Mouse (Mus musculus): ENCODE results near the gene Dlgap1. TPM values are rescaled to one million over a fixed set of nuclear protein-coding genes. Genes with fewer than 3 reads are reported as not detected.
"Not testable (repeated sequence)": the region's sequence is repeated elsewhere in the genome, so short reads cannot be mapped to it uniquely, and the experiment has no call there.

The Dlgap1 gene
- polyA plus RNA-seq, 2 experiments from 2014 or later: 0.21 TPM; not detected in 1

DNA sequence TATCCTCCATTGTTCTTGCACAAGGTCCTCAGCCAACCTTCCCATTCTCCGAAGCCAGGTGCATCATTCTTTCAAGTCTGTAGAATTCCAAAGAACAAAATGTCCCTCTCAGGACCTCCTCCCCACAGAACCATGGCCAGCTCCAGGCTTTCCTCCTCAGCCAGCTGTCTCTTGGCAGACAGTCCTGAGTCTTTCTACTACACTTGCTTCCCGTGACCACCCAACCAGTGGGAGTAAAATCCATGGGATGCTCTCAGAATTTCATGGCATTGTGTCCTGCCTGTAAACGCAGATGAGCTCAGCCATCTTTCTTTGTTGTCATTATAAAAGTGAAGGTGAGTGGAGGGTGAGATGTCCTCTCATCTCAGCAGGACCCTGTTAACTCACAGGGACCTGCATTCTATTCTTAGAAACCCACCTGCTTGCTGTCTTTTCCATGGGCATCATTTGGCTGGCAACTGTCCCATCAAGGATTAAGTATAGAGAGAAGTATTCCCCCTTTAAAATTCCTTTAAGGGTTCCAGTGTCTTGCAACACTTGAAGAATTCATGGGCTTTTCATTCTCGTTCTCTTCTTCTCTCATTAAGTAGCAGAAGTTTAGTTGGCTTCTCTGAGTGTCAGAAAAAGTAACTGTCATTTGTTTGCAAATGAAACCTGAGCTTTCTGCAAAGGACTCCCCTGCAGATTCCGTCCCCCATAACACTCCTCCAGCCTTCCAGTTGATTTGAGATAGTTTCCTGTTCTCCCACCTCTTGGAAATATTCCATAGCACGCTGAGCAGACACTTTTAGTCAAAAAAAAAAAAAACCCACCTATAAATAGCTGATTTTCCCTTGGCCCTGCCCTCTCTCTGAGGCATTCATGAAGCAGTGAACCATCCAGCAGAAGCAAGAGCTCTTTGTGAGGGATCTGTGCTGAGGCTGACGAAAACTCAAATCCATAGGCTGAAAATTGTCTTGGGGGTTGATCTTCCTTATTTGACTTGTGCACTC, 559.6 kb downstream of the Dlgap1 start:
- ATAC-seq: no peak

DNA sequence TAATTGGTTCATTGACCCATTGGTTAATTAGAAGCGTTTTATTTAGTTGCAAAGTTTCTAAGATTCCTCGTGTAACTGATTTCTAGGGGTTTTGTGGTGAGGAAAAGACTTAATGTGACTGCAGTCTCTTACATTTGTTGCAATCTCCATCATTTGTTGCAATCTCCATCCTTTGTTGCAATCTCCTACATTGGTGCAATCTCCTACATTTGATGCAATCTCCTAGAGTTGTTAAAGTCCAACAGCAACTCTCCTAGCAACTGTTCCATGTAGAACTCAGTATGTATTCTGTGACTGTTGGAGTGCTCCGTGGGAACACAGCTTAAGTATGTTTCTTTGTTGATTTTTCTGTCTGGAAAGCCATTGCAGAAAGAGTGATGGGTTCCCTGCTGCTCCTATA, 565.4 kb downstream of the Dlgap1 start:
- ATAC-seq: no peak

DNA sequence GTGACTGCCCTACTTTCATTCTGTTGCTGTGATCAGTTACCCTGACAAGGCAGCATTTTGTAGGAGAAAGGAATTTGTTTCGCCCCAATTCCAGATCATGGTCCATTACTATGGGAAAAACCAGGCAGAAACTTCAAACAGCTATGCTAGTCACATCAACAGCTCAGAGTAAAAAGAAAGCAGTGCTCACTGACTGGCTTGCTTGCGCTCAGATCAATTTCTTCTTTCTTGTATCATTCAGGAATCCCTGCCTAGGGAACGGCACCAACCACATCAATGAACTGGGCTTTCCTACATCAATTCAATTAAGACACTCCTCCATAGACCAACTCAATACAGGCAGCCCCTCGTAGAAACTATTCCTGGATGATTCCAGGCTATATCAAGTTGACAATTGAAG, 572.9 kb downstream of the Dlgap1 start:
- no peak for ATAC-seq

DNA sequence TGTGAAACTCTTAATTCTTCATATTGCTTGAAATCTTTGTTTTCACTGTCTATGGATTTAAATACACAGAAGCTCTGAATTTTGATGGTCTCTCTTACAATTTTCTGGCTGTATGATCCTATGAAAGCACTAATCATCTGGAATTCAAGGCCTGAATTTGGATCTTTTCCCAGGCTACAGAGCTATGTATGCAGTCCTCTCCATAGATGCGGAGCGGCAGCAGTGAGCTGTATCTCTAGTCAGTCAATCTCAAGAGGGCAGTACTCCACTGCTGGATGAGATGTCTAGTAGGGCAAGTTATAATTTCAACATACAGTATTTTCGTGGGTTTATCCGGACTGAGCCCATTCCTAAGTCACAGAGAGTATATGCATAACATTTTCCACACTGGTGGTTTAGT, 581.9 kb downstream of the Dlgap1 start:
- ATAC-seq: no peak

DNA sequence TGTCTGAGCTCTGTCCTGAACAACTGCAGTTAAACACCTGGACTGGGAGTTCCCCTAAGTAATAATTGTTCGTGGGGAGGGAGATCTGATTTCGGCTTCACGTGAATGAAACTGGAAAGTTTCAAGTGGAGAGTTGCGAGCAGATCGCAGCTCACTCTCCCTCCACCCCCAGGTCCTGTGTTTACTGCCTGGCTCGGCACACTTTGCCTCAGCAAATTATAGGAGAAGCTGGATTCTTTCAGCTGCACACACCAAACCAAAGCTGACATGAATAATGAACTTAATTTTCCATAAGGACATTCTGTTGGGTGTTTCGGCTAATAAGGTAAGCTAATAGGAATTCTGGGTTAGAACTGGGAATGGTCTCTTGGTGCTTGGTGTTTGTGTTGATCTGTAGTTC, 592.7 kb downstream of the Dlgap1 start:
- no peak for ATAC-seq

DNA sequence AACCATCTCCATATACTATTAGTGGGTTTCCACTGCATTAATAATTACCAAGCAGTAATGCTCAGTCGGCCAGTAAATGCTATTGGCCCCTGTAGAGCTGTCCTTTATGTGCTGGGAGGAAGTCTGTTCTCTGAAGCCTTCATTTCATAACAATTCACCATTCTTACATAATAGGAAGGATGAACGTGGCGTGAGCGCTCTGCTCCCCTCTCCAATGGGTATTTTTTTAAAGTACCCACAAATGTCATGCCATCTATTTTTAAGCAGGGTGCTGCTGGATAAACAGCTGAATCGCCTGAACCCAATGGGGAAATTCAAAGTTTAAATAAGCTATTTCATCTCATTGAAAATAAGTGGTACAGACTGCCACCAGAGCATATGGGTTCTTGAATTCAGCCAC, 602.0 kb downstream of the Dlgap1 start:
- ATAC-seq: no peak

DNA sequence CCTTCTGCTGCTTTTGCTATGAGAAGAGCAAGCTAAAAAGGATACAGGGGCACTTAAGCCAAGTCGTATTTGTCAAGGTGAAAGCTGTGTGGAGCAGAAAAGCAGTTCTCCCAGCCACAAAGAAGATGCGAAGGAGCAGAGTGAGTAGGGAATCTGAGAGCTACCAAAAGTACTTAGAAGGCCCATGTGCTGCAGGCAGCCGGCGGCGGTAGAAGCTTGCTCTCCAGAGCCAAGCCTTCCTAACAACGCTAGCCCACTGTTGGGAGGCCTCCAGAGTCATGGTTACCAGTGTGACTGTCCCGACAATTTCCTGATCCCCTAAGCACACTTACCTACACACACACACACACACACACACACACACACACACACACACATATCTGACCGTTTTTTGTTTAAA, 614.2 kb downstream of the Dlgap1 start:
- no peak for ATAC-seq

DNA sequence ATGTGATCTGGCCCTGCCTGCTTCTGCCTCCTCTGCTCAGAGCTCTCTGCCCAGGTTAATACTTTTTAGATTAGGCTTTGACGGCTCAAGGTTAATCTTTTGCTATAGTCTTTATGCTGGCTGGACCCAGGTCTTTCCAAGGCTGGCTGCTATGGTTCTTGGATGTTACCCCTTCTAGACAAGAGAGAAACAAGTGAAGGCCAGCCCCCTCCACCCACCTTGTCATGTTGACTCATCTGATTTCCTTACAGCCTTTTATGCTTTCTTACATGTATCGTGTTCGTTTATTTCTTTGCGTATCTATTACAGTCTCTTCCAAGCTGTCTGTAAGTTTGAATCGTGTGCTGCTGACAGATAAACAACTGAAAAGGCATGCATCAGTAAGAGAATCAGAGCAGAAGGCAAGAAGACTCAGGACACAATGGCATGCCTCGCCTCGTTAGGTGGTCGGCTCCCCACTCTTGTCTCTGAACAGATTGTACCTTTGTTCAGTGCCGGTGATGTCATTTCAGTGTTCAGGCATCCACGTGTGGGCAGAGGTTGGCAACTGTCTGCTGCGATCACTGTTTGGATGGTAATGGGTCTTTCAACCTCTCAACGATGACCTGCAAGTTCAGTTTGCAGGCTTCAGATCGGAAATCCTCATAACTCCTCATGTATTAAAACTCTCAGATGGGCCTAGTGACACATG, 618.0 kb downstream of the Dlgap1 start:
- ATAC-seq: no peak

DNA sequence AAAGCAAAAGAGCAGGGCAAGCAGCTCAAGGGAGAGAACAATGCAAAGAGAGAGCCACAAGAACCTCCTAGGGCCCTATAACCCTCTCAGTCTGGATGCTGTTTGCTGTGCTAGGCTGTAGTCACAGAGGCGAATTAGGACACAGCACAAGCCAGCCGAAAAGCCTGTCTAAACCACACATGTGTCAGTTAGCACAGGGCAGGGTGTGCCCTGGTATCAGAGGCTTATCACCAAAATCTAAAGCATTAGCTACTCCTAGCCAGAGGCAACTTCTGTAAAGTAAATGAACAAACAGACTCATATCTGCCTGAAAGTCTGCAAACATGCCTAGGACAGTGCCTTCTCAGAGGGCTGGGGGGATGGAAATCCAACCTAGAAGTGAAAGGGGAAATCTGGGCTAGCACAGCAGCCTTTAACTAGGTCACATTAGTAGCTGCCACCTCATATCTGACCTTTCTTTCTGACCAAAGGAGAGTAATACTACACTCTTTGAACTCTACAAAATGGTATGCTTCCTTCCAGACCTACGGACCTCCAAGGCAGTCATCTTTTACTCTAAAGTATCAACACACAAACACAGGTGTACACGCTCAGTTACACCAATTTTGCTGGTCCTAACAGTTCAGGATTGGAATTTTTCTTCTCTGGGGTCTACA, 619.2 kb downstream of the Dlgap1 start:
- not testable (repeated sequence) for ATAC-seq

DNA sequence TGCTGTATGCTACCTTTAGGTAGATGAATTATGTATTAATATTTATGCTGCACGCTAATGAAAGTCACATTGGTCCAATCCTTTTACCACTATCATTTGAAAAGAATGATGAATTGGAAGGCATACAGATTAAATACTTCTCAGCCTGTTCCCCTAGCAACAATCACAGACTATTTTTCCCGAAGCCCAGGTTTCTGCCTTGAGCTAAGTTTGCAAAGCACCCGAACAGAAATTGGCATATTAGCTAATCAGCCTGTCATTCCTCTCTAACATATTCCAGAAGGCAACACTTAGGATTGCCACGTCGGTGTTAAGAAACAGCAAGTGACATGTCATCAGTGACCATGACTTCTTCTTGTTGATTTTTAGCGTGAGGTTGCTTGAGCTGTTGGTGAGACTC, 619.8 kb downstream of the Dlgap1 start:
- no peak for ATAC-seq

DNA sequence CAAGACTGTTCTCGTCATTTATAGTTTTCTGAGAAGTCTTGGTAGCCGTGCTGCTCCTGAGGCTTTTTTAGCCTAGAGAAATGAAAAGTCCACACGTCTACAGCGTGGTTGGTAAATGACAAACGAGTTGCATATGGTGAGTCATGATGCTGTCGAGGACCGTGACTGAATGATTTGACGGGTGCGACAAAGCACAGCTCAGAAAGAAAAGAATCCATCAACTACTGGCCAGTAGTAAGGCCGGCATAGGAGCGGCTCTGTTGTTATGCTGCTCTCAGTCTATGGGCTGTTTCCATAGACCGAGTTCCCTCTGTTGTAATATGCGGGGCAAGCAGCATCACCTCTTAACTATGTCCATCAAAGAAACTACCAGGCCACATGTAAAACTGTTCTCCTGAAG, 620.3 kb downstream of the Dlgap1 start:
- no peak for ATAC-seq

DNA sequence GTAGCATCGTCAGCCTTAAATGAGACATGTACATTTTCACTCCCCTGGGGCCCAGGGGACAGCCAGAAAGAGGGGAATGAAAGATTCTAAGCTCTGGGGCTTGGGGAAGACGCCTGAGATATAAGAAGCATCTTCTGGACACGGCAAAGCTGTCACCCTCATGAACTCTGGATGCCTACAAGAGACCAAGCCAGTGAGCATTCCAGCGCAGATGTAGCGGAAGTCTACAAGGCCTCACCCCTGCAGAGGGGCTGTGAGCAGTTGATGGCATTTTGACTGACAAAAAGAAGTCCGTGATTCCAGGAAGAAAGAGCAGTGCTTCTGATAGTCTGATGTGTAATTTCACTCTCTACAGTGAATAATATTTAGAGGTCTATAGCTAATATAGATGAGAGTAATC, 621.6 kb downstream of the Dlgap1 start:
- ATAC-seq: no peak

DNA sequence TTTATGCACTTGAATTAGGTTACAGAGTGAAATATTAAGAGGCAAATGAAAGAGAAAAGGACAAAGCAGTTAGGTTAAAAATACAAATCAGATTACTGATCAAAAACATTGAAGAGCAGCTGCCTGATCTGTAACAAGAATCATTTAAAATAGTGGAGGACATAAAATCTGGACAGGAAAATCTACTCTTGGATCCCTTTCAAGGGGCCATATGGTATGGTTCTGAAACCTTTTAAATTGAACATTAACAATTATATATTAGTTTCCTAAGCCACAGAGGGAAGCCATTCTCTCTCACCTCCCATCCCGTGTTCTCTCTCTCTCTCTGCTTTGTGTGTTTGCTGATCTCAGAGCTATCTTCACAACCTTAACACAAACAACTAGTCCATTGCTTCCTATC, 625.4 kb downstream of the Dlgap1 start:
- no peak for ATAC-seq

DNA sequence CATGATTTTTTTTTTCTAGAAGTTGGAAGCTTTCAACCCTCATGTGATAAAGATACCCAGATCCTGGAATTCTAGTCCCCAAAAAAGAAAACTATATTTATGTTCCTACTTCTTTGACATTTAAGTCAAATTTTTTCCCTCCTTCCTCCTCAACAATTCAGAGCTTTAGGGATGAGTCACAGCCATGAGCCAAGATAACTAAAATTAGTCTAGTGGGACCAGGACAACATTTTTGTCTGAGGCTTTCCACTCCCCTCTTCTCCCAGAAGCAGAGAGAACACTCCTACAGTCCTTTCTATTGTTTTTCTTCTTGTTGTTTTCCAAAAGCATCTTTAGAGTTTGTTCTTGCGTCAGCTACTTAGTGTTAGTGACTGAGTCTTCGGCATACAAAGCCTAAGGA, 627.5 kb downstream of the Dlgap1 start:
- ATAC-seq: no peak

DNA sequence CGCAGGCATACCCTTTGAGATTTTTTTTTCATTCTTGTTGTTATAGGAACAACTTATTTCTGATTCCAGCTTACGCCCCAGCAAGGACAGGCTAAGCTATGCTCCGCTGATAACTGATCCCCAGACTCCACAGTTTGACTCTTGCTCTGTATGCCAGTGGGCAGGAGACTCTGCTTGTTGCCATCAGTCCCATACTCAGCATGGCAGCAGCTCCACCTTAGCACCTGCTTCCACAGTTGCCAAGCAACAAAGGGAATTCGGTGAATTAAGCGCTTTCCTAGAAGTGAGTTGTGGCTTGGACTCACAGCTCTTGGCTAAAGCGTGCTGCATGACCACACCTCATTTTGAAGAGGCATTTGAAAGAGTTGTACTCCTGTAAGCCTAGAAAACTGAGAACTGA, 631.6 kb downstream of the Dlgap1 start:
- no peak for ATAC-seq

DNA sequence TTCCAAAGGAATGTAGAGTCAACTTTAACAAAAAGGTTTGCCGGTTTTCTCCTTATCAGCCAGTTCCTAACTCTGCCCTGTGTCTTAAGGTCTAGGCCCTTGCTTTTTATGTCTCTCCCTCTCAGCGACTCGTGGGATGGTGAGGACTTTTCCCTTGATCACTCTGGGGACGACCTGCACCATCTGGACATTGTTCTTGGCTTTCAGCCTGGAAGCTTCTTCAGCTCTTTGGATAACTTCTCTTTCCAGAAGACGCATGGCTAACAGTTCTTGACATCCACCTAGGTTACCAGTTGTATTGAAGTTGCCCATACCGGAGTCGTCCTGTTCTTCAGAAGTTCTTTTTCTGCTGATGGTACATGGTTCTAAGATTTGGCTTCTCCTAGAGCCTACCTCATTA, 633.2 kb downstream of the Dlgap1 start:
- no peak for ATAC-seq

DNA sequence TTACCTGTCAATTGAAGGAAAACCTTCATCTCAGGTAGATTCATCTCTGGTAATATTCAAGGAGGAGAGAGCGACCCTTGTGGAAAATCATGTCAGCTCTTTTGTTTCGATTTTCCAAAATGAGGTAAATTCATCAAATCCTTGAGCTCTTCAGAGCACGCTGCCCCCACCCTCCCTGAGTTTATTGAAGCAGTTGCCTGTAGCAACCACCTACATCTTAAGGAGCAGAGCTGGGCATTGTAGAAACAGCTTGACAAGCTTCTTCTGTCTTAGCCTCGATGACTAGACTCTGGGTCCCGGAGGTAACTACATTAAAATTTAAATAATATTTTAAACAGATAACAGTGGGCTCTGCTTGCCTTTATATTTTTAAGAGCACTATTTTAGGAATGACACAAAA, 636.8 kb downstream of the Dlgap1 start:
- ATAC-seq: no peak

DNA sequence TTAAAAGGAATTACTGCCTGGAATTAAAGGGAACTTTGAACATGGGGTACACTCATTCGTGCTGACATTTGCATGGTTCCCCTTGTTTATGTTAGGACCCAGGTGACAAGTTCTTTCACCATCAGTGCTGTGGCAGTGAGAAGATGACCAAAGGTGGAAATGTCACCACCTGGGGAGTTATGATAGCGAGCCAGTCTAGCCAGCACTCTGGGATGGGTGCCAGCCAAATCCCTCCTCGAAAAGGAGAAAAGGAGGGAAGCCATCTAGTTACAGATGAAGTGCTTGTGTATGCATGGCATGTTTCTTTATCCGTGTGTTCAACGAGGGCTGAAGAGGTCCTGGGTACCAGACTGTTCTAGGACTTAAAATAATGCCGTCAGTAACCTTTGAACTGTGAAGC, 643.3 kb downstream of the Dlgap1 start:
- no peak for ATAC-seq

DNA sequence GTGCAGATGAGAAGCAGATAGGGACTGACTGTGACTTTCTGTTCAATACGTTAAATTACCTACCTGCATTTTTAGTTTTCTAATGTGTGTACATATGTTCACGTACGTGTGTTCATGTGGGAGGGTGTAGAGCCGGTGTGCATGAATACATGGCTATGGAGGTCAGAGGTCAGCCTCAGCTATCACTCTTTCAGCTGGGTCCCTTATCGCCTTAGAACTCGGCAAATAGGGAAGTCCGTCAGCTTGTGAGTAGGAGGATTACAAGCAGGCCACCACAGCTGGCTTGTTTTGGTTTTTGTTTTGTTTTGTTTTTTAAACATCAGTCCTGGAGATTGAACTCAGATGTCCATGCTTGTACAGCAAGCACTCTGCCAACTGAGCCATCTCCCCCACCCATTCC, 645.0 kb downstream of the Dlgap1 start:
- ATAC-seq: no peak

DNA sequence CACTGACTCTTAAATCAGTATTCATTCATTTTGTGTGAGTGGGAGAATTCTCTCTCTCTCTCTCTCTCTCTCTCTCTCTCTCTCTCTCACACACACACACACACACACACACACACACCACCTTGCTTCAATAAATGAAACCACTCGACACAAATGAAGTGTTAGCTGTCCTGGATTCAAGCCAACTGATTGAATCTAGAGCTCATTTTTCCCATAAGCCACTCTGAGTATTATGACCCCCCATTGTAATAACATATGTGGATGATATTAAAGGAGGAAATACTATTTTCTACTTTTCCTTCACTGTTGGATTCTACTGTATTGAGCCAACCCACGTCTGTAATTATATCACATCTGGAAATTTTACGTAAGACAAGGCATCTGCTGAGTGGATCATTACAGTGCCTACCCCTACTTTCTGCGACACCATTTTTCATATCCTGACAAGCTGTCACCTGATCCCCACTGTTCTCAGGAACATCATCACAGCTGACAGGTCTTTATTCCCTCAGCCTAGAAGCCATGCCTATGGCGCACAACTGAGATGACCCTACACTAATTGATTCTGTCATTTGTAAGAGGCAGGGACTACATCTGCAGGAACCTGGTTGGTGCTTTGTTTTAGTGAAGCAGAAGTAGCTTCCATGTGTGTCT, 645.7 kb downstream of the Dlgap1 start:
- ATAC-seq: no peak

DNA sequence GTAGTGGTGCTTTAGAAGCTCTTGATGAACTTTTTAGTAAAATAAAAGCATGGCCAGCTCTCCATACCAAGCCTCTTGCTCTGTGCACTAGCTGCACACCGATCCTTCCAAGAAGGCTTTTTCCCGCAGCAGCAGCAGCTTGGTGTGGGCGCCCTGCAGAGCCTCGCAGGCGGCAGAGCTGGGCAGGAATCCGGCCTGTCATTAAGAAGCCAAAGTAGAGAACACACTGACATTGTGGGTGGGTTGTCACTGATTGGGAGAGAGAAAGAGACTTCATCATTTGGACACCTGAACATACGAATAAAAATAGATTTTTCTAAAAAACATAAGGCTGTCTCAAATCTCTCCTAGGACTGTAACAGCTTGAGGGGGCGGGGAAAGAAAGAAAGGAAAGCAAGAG, 653.6 kb downstream of the Dlgap1 start:
- no peak for ATAC-seq

DNA sequence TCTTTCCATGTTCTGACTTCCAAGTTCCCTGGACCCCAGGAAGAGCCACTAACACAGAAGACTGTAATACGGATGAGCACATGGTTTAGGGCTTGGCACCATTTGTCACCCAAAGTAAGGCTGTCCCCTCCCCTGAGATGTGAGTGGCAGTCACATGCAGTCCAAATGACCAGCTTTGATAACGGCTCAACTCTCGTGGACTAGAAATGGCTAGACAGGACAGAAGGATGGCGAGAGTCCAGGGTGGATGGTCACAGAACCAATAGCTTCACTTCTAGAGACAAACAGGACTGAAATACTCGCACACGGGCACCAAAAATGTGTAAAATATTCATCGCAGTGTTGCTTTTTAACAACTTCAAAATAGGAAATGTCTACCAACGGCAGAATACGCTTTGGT, 657.5 kb downstream of the Dlgap1 start:
- ATAC-seq: no peak

DNA sequence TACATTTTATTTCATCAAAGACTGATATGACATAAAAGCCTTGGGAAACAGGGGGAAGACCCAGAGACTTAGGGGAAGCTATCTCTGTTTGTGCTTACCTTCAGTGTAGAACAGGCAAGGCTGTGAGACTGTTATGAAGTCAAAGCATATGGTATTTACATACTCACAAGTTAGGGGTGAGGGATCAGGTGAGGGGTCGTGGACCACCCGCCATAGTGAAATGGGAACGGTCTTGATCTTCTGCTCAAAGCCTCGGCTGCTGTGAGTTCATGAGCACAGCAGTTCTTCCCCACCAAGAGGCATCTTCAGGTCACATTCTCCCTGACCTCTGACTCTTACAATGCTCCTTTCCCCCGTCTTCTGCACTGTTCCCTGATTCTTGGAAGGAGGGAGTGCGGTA, 658.1 kb downstream of the Dlgap1 start:
- ATAC-seq: no peak
